Mouse (Mus musculus) brain, adult 2 months (tissue): Measurements from ENCODE around the gene Disp1.

Experiments
- DNase-seq: peaks from one replicate; pipeline ENCODE4 v3.0.0; 2011; ENCODE audit warnings: low read depth, low spot score

Gene Disp1

GRCm38 (mm10) chr1:183134427-183134826, 86.9 kb downstream of the Disp1 start:
- peak; percentile 74 for DNase-seq

- no peak for DNase-seq
Observed at GRCm38 (mm10) chr1:183133440-183133839, 87.9 kb downstream of the Disp1 start.

GRCm38 (mm10) chr1:183127246-183127645, 94.1 kb downstream of the Disp1 start:
- no peak for DNase-seq

GRCm38 (mm10) chr1:183123725-183124124, 97.6 kb downstream of the Disp1 start:
- no peak for DNase-seq

GRCm38 (mm10) chr1:183120341-183120923, 100.9 kb downstream of the Disp1 start:
- DNase-seq = no peak

GRCm38 (mm10) chr1:183117827-183118825, 103.2 kb downstream of the Disp1 start:
- no peak for DNase-seq

GRCm38 (mm10) chr1:183116946-183117826, 104.1 kb downstream of the Disp1 start:
- no peak for DNase-seq

- no peak for DNase-seq
Observed at GRCm38 (mm10) chr1:183116441-183116840, 104.9 kb downstream of the Disp1 start.

- no peak for DNase-seq
Observed at GRCm38 (mm10) chr1:183115076-183115475, 106.2 kb downstream of the Disp1 start.

- no peak for DNase-seq
Observed at GRCm38 (mm10) chr1:183114554-183114953, 106.8 kb downstream of the Disp1 start.

GRCm38 (mm10) chr1:183113546-183113945, 107.8 kb downstream of the Disp1 start:
- peak; percentile 47 for DNase-seq

- DNase-seq = no peak
Observed at GRCm38 (mm10) chr1:183107476-183107875, 113.8 kb downstream of the Disp1 start.

- DNase-seq = no peak
Observed at GRCm38 (mm10) chr1:183104696-183105095, 116.6 kb downstream of the Disp1 start.

GRCm38 (mm10) chr1:183102775-183103174, 118.5 kb downstream of the Disp1 start:
- DNase-seq = no peak

- no peak for DNase-seq
Observed at GRCm38 (mm10) chr1:183102153-183102552, 119.2 kb downstream of the Disp1 start.

- DNase-seq = no peak
Observed at GRCm38 (mm10) chr1:183101371-183101770, 120.0 kb downstream of the Disp1 start.

GRCm38 (mm10) chr1:183100245-183100644, 121.1 kb downstream of the Disp1 start:
- DNase-seq = no peak

GRCm38 (mm10) chr1:183099686-183100085, 121.6 kb downstream of the Disp1 start:
- no peak for DNase-seq

- DNase-seq = no peak
Observed at GRCm38 (mm10) chr1:183097606-183098005, 123.7 kb downstream of the Disp1 start.

- DNase-seq = no peak
Observed at GRCm38 (mm10) chr1:183095454-183096088, 125.8 kb downstream of the Disp1 start.

GRCm38 (mm10) chr1:183092296-183092695, 129.0 kb downstream of the Disp1 start:
- DNase-seq = no peak
